Mouse (Mus musculus): ENCODE results near the gene Esd. TPM values are rescaled to one million over a fixed set of nuclear protein-coding genes. Genes with fewer than 3 reads are reported as not detected.

The Esd gene
- total RNA-seq (2021), result 10 to 100 TPM; 85.4 to 90.1 TPM
- long read RNA-seq, experiment 1, transcript Esd-201 (9 exons, 1,988 nt), result major isoform, 45 of 47 reads
- long read RNA-seq, experiment 1, partial matches to known transcripts, result 0 of 47 reads
- long read RNA-seq, experiment 1, other reads (novel, unspliced or antisense), result 1 of 47 reads
- long read RNA-seq, experiment 2, transcript Esd-201 (9 exons, 1,988 nt), result major isoform, 78 of 90 reads
- long read RNA-seq, experiment 2, partial matches to known transcripts, result 4 of 90 reads
- long read RNA-seq, experiment 2, other reads (novel, unspliced or antisense), result 4 of 90 reads

DNA sequence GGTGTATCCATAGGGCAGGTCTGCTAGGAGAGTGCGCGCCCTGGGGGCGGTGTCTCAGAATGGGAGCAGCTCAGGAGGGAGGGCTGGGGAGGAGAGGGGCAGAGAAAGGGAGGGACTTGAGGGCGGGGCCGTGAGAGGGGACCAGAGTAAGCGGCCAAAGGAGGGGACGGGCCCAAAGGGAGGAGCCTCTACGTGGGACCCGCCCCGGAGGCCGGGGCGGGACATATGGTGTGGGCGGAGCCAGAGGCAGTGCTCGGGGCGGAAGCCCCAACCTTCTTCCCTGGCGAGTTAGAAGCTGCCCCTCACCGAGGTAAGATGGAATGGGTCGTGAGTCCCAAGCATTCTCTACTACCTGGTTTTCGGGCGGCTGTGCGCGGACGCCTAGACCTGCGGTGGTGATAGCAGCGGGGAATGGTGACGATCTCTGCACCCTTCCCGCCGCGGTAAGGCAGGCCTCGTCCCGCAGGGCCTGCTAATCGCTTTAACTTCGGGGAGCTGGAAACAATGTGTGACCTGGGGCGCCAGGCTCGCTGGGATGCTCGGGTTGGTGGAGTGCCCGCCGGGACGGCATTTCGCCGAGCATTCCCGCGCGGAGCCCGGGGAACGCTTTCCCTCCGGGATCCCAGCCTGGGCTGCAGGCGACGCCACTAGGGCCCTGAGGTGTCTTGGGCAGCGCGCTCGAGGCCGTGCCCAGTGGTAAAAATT, at the start of gene Esd:
Esd (plus strand) TSS at position 219 of the 705 bp plus-strand sequence.
- DNase-seq (ENCODE audit: low spot score in 2 of 2), result peak; percentile 75 to 89

DNA sequence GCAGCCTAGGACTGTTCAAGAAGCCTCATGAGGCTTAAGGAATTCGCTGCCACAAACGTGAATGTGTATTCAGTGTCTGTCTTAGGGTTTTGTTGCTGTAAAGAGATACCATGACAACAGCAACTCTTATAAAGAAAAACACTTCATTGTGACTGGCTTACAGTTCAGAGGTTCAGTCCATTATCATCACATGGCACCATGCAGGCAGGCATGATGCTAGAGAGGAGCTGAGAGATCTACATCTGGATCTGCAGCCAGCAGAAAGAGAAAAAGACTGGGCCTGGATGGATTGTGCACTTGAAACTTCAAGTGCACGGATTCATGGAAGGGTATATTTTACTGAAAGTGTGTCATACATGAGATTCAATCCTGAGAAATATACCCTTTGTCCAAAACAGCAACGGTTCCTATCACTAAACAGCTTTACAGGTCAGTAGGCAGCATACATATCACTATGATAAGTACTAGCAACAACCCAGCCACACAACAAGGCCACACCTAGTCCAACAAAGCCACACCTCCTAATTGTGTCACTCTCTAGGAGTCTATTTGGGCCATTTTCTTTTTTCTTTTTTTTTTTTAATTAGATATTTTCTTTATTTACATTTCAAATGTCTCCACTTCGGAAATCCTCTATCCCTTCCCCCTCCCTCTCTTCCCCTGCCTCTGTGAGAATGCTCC, 47.7 kb upstream of the Esd start:
- DNase-seq (ENCODE audit: low spot score in 2 of 2), result no peak

DNA sequence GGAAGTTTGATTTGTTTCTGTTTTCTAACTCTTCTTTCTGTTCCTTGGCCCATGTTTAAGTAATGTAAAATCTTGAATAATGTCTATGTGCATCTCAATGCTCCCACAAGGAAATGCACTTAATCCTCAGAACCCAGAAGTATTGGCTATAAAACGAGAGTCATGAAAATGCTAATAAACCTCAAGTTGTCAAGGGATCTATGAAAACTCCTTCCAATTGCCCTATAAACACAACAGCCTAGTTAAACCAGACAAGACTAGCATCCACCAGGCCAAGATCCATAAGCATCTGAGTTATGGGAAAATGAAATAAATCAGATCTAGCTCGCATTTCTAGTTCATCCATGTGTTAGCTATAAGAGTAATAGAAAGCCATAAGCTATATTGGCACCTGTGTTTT, 40.1 kb upstream of the Esd start:
- no peak for DNase-seq (ENCODE audit: low spot score in 2 of 2)

DNA sequence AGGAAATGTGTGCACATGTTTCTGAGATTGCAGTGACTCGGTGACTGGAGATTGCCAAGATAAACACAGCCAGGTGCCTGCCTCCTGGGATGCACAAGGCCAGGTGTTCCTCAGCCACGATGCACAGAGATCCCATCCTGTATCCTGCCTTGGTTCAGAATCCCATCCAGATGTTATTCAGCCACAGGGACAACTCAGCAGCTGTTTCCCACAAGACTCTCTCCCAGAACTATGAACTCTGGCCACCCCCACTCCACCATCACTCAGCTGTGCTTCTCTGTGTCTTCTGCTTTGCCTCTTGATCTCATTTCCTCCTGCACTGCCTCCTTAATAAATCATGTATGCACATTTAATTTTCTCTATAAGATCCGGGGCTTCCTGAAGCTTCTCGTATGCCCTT, 35.3 kb upstream of the Esd start:
- no peak for DNase-seq (ENCODE audit: low spot score in 2 of 2)

DNA sequence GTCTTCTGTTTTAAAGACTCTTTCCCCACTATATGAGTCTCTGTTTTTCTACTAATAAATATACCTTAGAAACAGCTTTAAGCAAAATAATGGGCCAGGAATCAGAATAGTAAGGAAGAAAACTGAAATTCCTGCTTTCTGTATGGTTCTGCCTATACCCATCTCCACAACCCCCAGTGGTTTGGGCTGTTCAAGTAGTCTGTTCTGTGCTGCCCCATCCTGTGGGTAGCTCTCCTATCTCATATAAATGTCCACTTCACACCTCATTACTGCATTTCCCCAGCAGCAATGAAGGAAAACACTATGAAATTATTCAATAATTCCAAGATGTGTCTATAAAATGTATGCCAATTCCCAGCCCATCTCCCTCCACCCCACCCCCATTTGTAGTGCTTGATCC, 34.7 kb upstream of the Esd start:
- no peak for DNase-seq (ENCODE audit: low spot score in 2 of 2)

DNA sequence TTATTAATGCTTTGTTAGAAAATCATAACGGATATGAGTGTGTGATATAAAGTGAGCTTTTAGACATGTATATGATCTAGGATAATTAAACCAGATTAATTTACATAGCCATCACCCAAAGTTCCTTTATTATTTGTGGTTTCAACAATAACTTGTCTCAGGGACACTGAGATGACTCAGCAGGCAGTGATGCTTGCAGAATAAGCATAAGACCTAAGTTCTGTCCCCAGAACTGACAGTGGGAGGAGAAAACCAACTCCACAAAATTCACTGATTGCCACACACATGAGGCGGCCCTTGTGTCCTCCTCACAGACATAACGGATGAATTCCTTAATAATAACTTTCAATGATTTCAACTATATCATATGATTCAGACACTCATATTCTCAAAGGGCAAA, 32.9 kb upstream of the Esd start:
- DNase-seq (ENCODE audit: low spot score in 2 of 2), result no peak

DNA sequence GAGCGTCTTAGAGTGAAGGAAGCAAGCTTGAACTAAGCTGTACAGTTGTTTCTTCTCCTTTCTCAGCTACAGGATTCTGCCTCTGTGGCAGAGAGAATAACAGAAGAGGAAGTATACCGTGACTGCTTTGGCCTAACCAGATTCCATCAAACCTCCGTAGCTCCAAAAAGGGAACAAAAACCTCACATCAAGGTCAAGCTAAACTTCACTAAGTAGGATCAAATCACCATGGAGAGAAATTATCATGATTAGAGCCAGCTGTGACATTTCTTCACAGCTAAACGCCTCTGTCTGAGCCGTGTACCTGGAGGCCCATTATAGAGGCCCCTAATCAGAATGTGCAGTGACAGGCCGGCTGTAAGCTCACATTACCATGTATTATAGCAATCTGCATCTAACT, 28.2 kb upstream of the Esd start:
- no peak for DNase-seq (ENCODE audit: low spot score in 2 of 2)

DNA sequence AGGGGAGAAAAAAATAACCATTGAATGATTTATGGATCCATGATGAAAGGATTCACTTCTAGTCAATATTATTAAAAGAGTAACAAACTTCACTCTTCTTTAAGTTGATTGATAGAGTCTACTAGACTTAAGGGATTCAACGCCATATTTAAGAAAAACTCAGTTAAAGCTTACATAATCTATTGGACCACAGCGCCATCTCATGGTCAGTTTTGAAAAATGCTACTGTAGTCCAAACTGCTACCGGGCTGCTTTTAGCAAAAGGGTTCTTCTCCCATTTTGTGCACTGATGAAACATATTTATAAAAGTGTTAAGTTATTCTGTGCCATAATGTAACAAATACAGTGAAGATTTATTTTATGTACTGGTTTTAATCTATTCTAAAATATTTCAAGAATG, 23.0 kb upstream of the Esd start:
- peak; percentile 7 to 54 for DNase-seq (ENCODE audit: low spot score in 2 of 2)

DNA sequence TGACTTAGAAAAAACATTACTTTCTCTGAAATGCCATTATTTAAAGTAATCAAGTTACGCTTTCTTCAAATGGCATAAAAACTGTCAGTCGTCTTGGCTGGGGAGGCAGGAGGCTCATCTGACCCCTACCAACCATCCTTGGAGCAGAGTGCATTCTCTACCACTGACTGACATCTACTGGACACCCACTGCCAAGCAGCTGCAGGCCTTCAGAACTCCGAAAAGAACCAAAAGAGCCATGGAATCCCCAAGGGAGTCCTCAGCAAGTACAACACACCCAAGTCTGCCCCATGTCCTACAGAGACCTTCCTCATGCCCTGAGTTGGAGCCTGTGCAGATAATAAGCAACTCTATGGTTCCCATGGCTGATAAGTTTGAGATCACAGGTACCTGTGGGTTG, 8.6 kb upstream of the Esd start:
- no peak for DNase-seq (ENCODE audit: low spot score in 2 of 2)

DNA sequence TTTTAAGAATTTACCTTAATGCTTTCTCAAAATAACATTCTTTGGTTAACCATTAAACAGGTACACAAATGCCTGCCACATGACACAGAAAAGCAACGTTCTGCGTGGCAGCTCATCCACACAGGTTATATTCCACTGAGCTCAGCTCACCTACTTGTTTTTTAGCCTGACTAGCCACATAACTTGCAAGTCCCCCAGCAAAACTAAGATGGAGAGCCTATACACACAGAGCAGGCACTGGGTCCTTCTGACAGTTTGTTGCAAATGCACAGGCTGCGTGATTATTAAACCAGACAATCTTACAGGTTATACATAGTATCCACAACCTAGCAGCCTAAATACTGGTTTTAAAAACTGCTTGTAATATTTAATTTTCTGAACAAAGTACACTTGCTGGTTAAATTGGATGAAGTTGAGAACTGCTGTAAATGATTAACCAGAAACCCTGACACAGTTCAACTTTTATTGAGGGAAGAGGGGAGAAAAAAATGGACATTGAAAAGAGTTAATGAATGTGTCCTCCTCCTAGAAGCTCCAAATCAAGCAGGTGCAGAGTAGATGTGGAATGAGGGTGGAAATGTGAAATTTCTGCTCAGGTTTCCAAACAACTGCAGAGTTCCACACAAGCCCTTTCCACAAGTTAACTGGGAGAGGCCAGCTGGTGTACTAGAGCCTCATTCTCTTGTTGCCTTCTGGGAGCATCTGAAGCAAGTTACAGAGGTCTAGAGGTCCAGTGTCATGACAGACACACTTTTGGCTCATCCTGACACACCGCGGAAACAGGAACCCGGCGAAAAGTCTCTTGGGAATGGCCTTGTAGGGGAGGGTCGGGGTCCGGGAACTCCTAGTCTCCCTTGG, 647 bp upstream of the Esd start:
- DNase-seq (ENCODE audit: low spot score in 2 of 2), result no peak

DNA sequence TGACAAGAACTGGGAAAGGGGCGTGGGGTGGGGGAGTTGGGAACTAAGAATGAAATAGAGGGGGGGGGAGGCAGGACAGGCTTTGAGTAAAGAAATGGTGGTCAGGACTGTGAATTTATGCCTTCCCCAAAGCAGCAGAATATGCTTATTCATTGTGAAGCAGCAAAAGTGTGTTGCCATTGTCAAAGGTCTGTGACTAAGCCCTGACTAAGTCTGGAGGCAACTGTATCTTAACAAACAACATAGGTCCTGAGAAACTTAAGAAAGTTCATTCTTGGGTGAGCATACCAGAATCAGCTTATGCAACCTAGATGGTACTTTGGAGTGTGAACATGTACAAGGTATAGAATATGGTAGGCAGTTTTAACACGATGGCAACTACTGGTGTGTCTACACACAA, 1.3 kb downstream of the Esd start:
- DNase-seq (ENCODE audit: low spot score in 2 of 2), result no peak

DNA sequence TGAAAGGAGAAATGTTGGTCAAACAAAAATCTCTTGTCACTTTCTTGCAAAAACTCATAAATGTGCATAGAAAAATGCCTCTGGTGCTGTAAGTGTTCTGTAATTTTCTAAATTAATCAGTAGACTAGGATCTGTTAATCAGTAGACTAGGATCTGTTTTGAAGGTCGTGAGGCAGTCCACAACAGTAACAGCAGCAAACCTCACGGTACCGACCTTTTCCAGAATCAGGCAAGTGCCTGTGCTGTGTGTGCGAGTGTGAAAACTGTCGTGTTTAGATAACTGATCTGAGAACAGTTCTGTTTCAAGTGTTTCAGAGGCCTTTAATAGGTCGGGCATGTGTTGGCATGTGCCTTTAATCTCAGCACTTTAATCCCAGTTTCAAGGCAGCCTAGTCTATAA, 3.4 kb downstream of the Esd start:
- DNase-seq (ENCODE audit: low spot score in 2 of 2), result no peak

DNA sequence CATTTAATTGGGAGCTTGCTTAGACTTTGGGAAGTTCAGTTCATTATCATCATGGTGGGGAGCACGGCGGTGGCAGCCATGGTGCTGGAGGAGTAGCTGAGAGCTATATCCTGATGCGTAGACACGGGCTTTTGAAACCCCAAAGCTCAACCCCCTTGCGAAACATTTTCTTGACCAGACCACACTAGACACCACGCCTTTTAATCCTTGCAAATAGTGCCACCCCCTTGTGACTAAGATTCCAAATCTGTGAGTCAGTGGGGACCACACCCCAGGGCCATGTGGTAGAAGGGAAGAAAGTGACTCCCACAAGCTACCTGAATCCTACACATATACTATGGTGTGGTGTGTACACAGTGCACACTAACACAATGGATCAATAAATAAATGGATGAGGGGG, 4.8 kb downstream of the Esd start:
- DNase-seq (ENCODE audit: low spot score in 2 of 2), result no peak

DNA sequence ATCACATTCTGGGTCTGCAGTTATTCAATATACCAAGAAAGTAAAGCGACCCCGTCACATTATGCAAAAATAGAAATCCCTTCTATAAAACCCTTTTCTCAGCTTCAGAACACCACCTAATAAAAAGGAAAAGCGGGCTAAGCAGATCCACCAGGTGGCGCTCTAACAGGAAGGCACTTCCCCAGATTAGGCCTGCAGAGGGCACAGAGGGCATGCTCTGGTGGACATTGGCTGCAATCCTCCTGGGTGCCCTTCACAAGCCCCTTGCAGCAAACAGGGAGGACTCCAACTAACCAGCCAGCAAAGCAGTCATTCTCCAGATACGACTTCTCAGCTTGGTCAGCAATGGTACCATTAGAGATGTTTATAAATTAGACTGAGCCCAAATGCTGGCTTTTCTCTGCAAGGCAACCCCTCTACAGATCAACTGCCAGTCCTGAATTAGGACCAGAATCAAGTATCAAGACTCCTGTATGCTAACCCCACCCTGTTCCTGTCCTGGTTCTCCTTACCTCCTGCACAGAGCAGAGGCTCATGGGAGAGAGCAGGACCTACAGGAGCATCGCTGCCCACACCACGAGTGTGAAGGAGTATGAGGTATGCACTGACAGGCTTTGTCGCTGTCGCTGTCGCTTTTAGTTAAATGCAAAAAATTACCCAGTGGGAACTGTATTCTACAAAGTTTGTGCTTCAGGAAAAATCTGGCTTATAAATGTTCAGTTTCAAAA, 32.3 kb downstream of the Esd start:
- DNase-seq (ENCODE audit: low spot score in 2 of 2), result peak; percentile 57 to 64

DNA sequence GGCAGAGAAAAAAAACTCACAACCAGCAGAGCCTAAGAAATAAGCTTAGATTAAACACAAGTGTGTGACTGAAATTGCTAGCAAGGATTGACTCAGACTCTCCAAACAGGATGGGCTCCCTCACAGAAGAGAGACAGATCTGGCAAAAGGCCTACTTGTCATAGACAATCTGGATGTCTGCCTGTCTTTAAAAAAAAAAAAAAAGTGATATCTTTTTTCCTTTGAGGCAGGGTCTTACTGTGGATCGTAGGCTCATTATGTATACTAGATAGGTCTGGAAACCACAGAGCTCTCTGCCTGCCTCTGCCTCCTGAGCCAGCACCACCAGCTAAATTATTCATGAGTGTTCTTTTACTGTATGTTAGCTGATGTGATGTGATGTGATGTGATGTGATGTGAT, 35.8 kb downstream of the Esd start:
- no peak for DNase-seq (ENCODE audit: low spot score in 2 of 2)

DNA sequence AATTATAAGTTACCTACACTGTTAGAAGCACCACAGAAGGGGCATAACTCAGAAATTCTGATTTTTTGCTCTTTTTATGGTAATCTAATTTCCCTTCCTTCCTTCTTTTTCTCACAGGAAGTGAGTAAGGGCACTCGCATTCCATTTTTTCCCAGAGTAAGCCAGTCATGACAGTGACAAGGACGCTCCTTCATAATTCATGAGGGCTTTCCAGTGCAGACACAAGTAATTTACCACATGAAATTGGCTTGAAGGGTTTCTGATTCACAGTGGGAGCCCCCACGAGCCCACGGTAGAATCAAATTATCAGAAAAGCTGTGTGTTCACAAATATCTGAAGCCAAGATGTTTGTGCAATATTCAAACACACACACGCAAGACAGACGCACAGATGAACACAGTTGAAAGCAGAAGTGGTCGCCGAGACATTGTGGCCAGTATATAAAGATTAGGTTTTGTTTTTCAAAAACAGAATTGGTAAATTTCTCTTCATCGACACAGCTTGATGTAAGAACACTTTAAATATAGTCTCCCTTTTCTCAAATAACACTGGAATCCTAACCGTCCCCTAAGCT, 42.0 kb downstream of the Esd start:
- DNase-seq (ENCODE audit: low spot score in 2 of 2), result no peak

DNA sequence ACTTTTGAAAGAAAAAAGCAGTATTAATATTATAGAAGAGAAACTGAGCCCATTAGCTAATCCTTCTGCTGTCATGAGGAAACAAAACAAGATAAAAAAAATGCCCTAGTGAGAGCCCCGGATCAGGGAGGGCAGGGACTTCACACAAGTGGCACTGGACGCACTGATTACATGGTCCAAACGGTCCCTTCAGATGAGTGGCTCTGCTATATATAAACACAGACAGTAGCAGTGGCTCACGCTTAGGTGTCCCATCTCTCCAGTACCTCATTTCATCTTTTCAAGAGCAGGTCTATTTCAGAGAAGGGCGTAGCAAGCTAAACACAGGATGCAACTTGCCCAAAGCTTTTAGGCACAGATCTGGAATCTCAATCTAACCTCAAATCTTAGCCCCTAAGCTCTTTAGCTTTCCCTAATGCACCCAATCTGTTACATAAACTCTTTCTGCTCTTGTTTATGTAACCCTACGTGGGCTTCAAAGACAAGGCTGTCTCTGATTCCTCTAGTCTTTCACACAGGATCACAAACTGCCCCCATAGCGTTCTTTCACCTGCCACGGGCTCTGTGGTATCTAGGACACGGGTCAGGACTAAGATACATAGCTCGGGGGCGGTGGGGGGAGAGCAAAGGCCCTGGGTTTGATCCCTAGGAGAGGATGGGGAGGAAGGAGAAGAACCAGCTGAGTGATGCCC, 52.3 kb downstream of the Esd start:
- no peak for DNase-seq (ENCODE audit: low spot score in 2 of 2)

DNA sequence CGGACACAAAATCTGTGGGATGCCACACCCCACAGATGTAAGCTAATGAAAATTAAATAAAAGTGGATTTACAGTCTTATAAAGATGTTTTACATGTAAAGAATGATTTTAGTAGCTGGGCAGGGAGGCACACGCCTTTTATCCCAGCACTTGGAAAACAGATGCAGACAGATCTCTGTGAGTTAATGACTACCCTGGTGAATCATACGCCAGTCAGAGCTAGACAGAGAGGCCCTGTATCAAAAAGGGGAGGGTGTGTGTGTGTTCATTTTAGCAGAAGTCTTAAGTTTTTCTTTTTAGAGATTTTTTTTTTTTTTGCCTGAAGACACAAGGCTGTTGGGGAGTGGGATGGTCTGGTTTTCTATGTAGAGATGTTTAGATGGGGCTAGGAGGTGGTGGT, 55.6 kb downstream of the Esd start:
- DNase-seq (ENCODE audit: low spot score in 2 of 2), result no peak

DNA sequence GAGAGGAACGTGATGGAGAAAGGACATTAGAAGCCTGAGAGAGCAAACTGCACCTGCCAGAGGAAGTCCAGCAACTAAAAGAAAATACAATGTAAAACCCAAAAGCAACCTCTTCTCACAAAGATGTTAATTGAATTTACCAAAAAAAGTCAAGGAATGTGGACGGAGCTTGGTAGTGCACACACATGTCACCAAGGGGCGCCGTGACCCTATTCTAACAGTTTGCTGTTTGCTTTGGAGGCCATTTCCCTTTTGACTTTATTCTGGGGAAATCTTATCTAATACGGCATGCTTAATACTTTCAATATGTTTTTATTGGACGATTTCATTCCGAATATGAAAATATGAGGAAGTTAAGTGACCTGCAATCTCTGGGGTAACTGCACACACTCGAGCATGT, 56.7 kb downstream of the Esd start:
- DNase-seq (ENCODE audit: low spot score in 2 of 2), result no peak

DNA sequence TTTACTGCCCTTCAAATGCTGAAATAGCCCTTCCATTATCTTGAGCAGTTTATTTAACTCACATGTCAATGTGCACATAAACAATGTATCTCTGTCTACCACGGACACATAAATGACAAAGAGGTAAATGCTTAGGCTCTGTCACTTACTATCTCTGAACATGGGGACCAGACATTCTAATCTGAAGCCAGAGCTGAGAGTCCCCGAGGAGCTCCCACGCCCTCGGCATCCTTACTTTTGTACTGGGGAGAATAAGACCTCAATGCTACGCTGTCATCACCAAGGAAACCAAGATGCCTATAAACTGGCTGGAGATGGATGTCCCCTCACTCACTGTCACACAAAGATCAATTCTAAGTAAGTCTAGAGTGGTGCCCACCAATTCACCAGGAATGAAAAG, 58.4 kb downstream of the Esd start:
- DNase-seq (ENCODE audit: low spot score in 2 of 2), result no peak

Data from layer of hippocampus, postnatal 14 days (tissue).